Mouse (Mus musculus) megakaryocyte, embryonic 14.5 days (primary cell): ENCODE results near the gene Phkg1.

Source experiments
- FLI1 ChIP-seq: IDR thresholded peaks from 2 replicates; pipeline ENCODE4 v1.6.1; 2012; ENCODE audit warnings: low read length, inconsistent platforms, mixed read lengths
- GATA1 ChIP-seq: IDR thresholded peaks from 3 replicates; pipeline ENCODE4 v1.6.1; 2012; ENCODE audit warnings: mixed read lengths, low read length, inconsistent platforms, borderline replicate concordance

DNA sequence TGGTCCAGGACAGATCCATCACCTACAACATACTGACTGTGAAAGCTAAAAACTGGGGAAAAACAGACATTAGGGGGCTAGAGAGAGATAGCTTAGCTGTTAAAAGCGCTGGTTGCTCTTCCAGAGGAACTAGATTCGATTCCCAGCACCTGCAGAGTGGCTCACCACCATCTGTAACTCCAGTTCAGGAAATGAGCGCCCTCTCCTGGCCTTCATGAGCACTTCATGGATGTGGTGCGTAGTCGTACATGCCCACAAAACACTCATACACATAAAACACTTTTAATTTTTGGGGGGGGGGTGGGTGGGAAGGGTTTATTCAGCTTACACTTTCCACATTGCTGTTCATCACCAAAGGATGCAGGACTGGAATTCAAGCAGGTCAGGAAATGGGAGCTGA is 41.9 kb downstream of the Phkg1 start:
- TF ChIP-seq FLI1 (no peak), GATA1 (no peak)
